ENCODE assay signal across 26 mouse cellular contexts in genomic region chr5:36248022-36248421, GRCm38 (mm10). TPM values are rescaled to one million over a fixed set of nuclear protein-coding genes. Genes with fewer than 3 reads are reported as not detected.
"Had no signal": no experiment of that assay in that cellular context is flagged by ENCODE, and none has a peak within 500 bp of the region (broad histone marks: within the 10 kb centered on the region; RNA-seq: fewer than 3 reads in every experiment).

No protein-coding gene starts in this region.

- H3K36me3 ChIP-seq: heart, embryonic 13.5 days; heart, embryonic 15.5 days; intestine, embryonic 15.5 days; limb, embryonic 13.5 days; limb, embryonic 15.5 days had no signal

- ATAC-seq: hindbrain, embryonic 16.5 days; inflammation-experienced regulatory T-cells, adult 6 months; intestine, embryonic 15.5 days; intestine, postnatal 0 days had no signal

- H3K9me3 ChIP-seq: heart, embryonic 13.5 days; heart, embryonic 15.5 days; intestine, embryonic 15.5 days; limb, embryonic 13.5 days; limb, embryonic 15.5 days had no signal

- H3K27ac ChIP-seq: heart, adult 2 months; heart, embryonic 13.5 days; heart, embryonic 15.5 days; hindbrain, embryonic 14.5 days; intestine, embryonic 15.5 days; layer of hippocampus, adult 2 months; limb, embryonic 13.5 days; limb, embryonic 15.5 days had no signal

- H3K9ac ChIP-seq: heart, embryonic 13.5 days; heart, embryonic 15.5 days; hindbrain, embryonic 14.5 days; intestine, embryonic 15.5 days; limb, embryonic 13.5 days; limb, embryonic 15.5 days had no signal

- H3K4me3 ChIP-seq: heart, adult 2 months; heart, embryonic 13.5 days; heart, embryonic 15.5 days; intestine, embryonic 15.5 days; layer of hippocampus, adult 2 months; limb, embryonic 13.5 days; limb, embryonic 15.5 days had no signal

- H3K27me3 ChIP-seq: heart, embryonic 13.5 days; heart, embryonic 15.5 days; intestine, embryonic 15.5 days; limb, embryonic 13.5 days; limb, embryonic 15.5 days had no signal

- DNase-seq: gastrocnemius, postnatal 10 days; gastrocnemius, postnatal 36 days; heart, adult 11 months; heart, adult 2 months; heart, postnatal 14 days; heart, postnatal 36 days; kidney, adult 18-20 months; kidney, adult 8-10 months; kidney, postnatal 10 days; kidney, postnatal 25 days; kidney, postnatal 4 days; left cerebral cortex, postnatal 4 days had no signal

- H3K4me2 ChIP-seq: heart, embryonic 11.5 days; heart, embryonic 13.5 days; heart, embryonic 15.5 days; hindbrain, embryonic 14.5 days; intestine, embryonic 15.5 days; limb, embryonic 13.5 days; limb, embryonic 15.5 days had no signal

RNA-seq across cellular contexts. Expression of gene Psapl1, which starts 44.2 kb away (rescaled TPM):
- polyA plus RNA-seq: heart, postnatal 0 days; hindbrain, embryonic 11.5 days; inflammation-experienced regulatory T-cells, adult 6 months; liver, adult 2 months had no signal
